Mouse (Mus musculus) intestine, embryonic 15.5 days (tissue): ENCODE measurements around the gene Gars. TPM values are rescaled to one million over a fixed set of nuclear protein-coding genes. Genes with fewer than 3 reads are reported as not detected.

ENCODE experiments used
- ATAC-seq: fragments of 200-750 bp; cut with Nextera tagmentation; 2 replicates; pipeline ENCODE4 v1.8.0; 2017; ENCODE audit warnings: moderate TSS enrichment, moderate library complexity
- H3K27ac ChIP-seq: fragments of 300-500 bp; sonication (generic); 2 replicates; pipeline ENCODE4 v1.5.1; 2015; ENCODE audit warnings: mild to moderate bottlenecking, inconsistent platforms
- H3K27me3 ChIP-seq: fragments of 300-500 bp; sonication (generic); replicated peaks from 2 replicates; pipeline ENCODE4 v1.6.1; 2015; ENCODE audit warnings: inconsistent platforms
- H3K36me3 ChIP-seq: fragments of 300-500 bp; sonication (generic); 2 replicates; pipeline ENCODE4 v1.6.1; 2015; ENCODE audit warnings: inconsistent platforms
- H3K4me1 ChIP-seq: fragments of 300-500 bp; sonication (generic); replicated peaks from 2 replicates; pipeline ENCODE4 v1.6.1; 2015; ENCODE audit warnings: inconsistent platforms
- H3K4me2 ChIP-seq: fragments of 300-500 bp; sonication (generic); replicated peaks from 2 replicates; pipeline ENCODE4 v1.6.1; 2015; ENCODE audit warnings: mild to moderate bottlenecking, inconsistent platforms
- H3K4me3 ChIP-seq: fragments of 300-500 bp; sonication (generic); replicated peaks from 2 replicates; pipeline ENCODE4 v1.5.1; 2015; ENCODE audit warnings: inconsistent platforms
- H3K9ac ChIP-seq: fragments of 300-500 bp; sonication (generic); 2 replicates; pipeline ENCODE4 v1.6.1; 2015; ENCODE audit warnings: inconsistent platforms
- H3K9me3 ChIP-seq: fragments of 300-500 bp; sonication (generic); 2 replicates; pipeline ENCODE4 v1.6.1; 2016; ENCODE audit warnings: inconsistent platforms
- WGBS: fragments of 180-500 bp; shearing (Covaris S2); methylation state at CpG from one replicate; pipeline ENCODE4 v1.1.7; 2015; 5-methylcytosine and 5-hydroxymethylcytosine counted together
- polyA plus RNA-seq: library from polyadenylated mRNA; unstranded; fragments of >200 nt; fragmentation: Nextera tagmentation; extraction: Ambion mirVana; gene quantifications from 2 replicates; pipeline ENCODE4 v1.2.1, GENCODE M21; 2015

Gene Gars
- 170 and 172 TPM in 2 replicates for polyA plus RNA-seq

- Histone ChIP-seq H3K4me2 (peak within 1 kb of the TSS; percentile 73), H3K9me3 (no peaks in the 10 kb centered on the region), H3K36me3 (no peaks in the 10 kb centered on the region), H3K9ac (peak within 1 kb of the TSS; percentile 95), H3K4me1 (0 out of 2 replicates have a peak, but pooled peaks cover 7% of the 10 kb centered on the region), H3K27ac (peak within 1 kb of the TSS; percentile 95), H3K4me3 (peak within 1 kb of the TSS; percentile 96), H3K27me3 (no peaks in the 10 kb centered on the region)
- peak; percentile 98 for ATAC-seq
- under 1% methylated on average over 79 of the region's 87 CpGs for WGBS
Observed at GRCm38 (mm10) chr6:55037799-55038670, at the start of gene Gars. TSS of gene Gars (plus strand) at chr6:55038007.

DNA sequence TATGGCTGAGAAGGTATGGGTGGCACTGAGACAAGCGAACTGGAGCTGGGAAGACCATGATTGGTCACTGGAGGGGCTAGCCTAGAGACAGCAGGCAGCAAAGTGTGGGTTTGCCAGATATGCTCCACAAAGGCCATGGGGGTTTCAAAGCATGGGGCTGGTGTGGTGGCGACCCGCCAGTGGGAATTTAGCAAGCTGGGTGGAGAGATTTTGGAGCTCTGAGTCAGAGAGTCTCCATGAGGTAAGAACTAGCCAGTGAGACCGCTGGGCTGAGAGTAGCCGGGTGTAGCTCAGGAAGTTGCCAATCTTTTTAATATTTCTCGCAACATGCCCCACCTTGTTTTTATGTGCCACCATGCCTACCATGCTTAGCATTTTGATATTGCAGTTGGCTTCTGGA is 49.7 kb upstream of the Gars start:
- WGBS = 91% methylated on average over 6 of the region's 6 CpGs
- no peak overlapping the region for H3K27ac ChIP-seq
- no peak overlapping the region for H3K4me2 ChIP-seq
- no peak overlapping the region for H3K4me3 ChIP-seq
- no peak overlapping the region for H3K9ac ChIP-seq
- no peaks in the 10 kb centered on the region for H3K27me3 ChIP-seq
- H3K36me3 ChIP-seq = no peaks in the 10 kb centered on the region
- ATAC-seq = no peak
- H3K9me3 ChIP-seq = no peaks in the 10 kb centered on the region
- 0 out of 2 replicates have a peak, but pooled peaks cover 3% of the 10 kb centered on the region for H3K4me1 ChIP-seq

DNA sequence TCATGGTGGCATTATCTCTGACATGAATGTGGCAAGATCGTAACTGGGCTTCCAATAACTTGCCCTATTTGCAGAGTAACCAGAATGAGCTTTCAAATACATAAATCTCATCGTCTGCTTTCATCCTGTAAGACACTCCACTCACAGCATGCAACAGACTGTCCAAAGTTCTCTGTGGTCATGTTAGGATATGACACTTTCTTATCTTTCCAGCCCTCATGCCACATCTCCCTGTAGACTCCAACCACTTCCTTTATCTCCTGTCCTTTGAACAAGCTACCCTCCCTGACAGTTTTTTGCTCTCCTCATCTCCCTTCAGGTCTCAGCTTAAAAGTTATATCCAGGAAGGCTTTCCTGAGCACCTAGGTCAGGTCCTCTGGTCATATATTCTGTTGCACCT is 46.6 kb upstream of the Gars start:
- no peaks in the 10 kb centered on the region for H3K36me3 ChIP-seq
- 63% methylated on average over 2 of the region's 2 CpGs for WGBS
- H3K9me3 ChIP-seq = no peaks in the 10 kb centered on the region
- no peaks in the 10 kb centered on the region for H3K27me3 ChIP-seq
- H3K9ac ChIP-seq = no peak overlapping the region
- H3K4me3 ChIP-seq = no peak overlapping the region
- 0 out of 2 replicates have a peak, but pooled peaks cover 3% of the 10 kb centered on the region for H3K4me1 ChIP-seq
- ATAC-seq = no peak
- H3K4me2 ChIP-seq = no peak overlapping the region
- no peak overlapping the region for H3K27ac ChIP-seq

DNA sequence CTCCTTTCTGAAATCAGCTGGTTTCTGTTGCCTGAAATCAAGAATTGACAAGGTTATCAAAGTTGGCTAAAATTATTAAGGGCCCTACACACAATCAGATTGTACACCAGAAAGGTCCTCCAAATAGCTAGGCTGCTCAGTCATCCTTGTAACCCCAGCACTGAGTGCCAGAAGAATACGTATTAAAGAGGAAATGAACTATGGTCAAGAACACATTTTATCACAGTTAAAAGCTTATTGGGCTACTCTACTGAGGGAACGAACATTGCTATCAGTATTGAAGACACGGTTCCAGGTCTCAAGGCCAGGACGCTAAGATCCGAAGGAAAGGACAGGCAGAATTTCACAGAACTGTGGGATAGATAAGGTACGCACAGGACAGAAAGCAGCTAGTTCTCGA is 45.7 kb upstream of the Gars start:
- ATAC-seq = no peak
- Histone ChIP-seq H3K27ac (peak overlapping the region; percentile 42; the same call in 1 of the 2 replicates), H3K27me3 (no peaks in the 10 kb centered on the region), H3K4me2 (peak overlapping the region; percentile 93), H3K9me3 (no peaks in the 10 kb centered on the region), H3K36me3 (no peaks in the 10 kb centered on the region), H3K4me3 (peak overlapping the region; percentile 56), H3K4me1 (0 out of 2 replicates have a peak, but pooled peaks cover 3% of the 10 kb centered on the region), H3K9ac (peak overlapping the region; percentile 52)
- WGBS = 5% methylated on average over 7 of the region's 7 CpGs

GRCm38 (mm10) chr6:54992734-54993260 is 45.0 kb upstream of the Gars start, which contains the start of gene Ggct:
TSS of gene Ggct (minus strand) at chr6:54992950.
- peak; percentile 100 for ATAC-seq
- Histone ChIP-seq H3K4me1 (0 out of 2 replicates have a peak, but pooled peaks cover 3% of the 10 kb centered on the region), H3K4me3 (peak within 1 kb of the TSS; percentile 56), H3K9ac (peak within 1 kb of the TSS; percentile 52), H3K4me2 (peak within 1 kb of the TSS; percentile 93), H3K27me3 (no peaks in the 10 kb centered on the region), H3K9me3 (no peaks in the 10 kb centered on the region), H3K36me3 (no peaks in the 10 kb centered on the region), H3K27ac (peak within 1 kb of the TSS; percentile 42; the same call in 1 of the 2 replicates)
- WGBS = under 1% methylated on average over 41 of the region's 41 CpGs

DNA sequence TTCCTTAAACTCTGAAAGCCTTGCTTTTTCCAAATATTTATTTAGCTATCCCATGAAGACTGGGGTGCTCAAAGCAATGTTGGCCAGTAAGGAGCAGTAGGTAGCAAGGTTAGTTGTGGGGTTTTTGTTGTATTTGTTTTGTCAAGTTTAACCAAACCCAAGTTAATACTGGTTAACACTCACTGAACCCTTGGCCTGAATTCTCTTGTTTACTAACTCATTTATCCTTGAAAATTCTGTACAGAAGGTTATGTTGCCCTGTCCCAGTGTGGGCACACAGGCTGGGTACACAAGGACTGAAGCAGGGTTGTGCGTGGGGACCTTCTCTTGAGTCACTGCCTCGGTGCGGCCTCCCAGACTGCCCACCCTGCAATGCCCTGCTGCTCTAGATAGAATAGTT is 41.4 kb upstream of the Gars start:
- Histone ChIP-seq H3K27ac (no peak overlapping the region), H3K4me2 (no peak overlapping the region), H3K36me3 (no peaks in the 10 kb centered on the region), H3K4me3 (no peak overlapping the region), H3K4me1 (0 out of 2 replicates have a peak, but pooled peaks cover 3% of the 10 kb centered on the region), H3K9me3 (no peaks in the 10 kb centered on the region), H3K9ac (no peak overlapping the region), H3K27me3 (no peaks in the 10 kb centered on the region)
- no peak for ATAC-seq
- WGBS = 83% methylated on average over 3 of the region's 3 CpGs

DNA sequence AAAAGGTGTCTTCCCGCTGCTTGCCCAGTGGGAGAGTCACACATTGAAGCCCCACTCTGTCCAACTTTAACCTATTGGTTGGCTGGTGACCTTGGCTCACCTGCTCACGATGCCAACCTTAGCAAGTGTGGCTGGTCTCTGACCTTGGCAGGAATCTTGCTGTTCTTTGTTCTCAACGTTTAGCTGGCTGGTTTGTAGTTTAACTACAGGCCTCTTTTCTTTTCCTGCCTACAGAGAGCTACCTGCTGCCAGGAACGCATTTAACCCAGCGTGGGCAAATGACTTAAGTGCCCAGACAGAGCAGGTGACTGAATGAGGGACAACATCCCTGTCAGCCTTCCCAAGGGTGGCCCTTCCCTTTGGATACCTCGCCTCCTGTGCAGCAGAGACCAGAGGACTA is 40.1 kb upstream of the Gars start:
- no peaks in the 10 kb centered on the region for H3K36me3 ChIP-seq
- H3K27me3 ChIP-seq = no peaks in the 10 kb centered on the region
- no peaks in the 10 kb centered on the region for H3K4me1 ChIP-seq
- no peak overlapping the region for H3K4me3 ChIP-seq
- H3K9ac ChIP-seq = no peak overlapping the region
- 79% methylated on average over 6 of the region's 6 CpGs for WGBS
- H3K27ac ChIP-seq = no peak overlapping the region
- H3K9me3 ChIP-seq = no peaks in the 10 kb centered on the region
- no peak for ATAC-seq
- no peak overlapping the region for H3K4me2 ChIP-seq

- Histone ChIP-seq H3K4me2 (no peak overlapping the region), H3K27ac (no peak overlapping the region), H3K9ac (no peak overlapping the region), H3K4me1 (no peaks in the 10 kb centered on the region), H3K27me3 (no peaks in the 10 kb centered on the region), H3K9me3 (no peaks in the 10 kb centered on the region), H3K36me3 (no peaks in the 10 kb centered on the region), H3K4me3 (no peak overlapping the region)
- WGBS = 64% methylated on average over 4 of the region's 4 CpGs
- no peak for ATAC-seq
Observed at GRCm38 (mm10) chr6:55001320-55001719, 36.5 kb upstream of the Gars start.

DNA sequence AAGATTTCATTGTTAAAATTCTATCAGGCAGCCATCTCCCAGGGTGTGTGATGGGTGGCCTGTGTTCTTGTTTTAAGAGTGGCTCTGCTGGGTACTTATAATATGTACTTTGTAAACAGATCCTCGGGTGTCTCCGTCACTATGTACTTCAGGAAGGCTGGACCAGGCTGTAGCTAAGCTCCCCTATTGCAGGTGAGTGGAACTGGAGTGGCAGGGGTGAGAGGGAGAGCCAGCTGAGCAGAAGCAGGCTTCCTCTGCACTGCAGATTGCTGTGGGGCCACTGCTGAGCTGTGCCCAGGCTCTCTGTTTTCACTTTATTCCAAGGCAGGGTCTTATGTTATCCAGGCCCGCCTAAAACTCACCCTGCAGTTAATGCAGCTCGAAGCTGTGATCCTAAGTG is 35.4 kb upstream of the Gars start:
- no peak for ATAC-seq
- Histone ChIP-seq H3K27ac (no peak overlapping the region), H3K4me2 (no peak overlapping the region), H3K36me3 (no peaks in the 10 kb centered on the region), H3K4me3 (no peak overlapping the region), H3K4me1 (no peaks in the 10 kb centered on the region), H3K9ac (no peak overlapping the region), H3K27me3 (no peaks in the 10 kb centered on the region), H3K9me3 (no peaks in the 10 kb centered on the region)
- WGBS = 58% methylated on average over 4 of the region's 4 CpGs

DNA sequence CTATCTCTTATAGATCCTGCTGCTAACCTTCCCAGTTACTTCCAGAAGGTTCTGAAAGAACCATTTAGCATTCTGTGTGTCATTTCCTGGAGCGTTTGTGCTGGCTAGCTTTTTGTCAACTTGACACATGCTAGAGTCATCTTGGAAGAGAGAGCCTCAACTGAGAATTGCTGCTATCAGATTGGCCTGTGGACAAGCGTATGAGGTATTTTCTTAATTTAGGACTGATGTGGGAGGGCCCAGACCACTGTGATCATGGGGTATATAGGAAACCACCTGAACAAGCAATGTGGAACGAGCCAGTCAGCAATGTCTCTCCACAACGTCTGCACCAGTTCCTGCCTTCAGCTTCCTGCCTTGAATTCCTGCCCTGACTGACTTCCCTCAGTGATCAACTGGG is 34.2 kb upstream of the Gars start:
- no peak overlapping the region for H3K9ac ChIP-seq
- H3K27me3 ChIP-seq = no peaks in the 10 kb centered on the region
- H3K4me1 ChIP-seq = no peaks in the 10 kb centered on the region
- no peak for ATAC-seq
- no peak overlapping the region for H3K4me3 ChIP-seq
- H3K4me2 ChIP-seq = no peak overlapping the region
- no peaks in the 10 kb centered on the region for H3K36me3 ChIP-seq
- WGBS = 65% methylated on average over 4 of the region's 4 CpGs
- no peaks in the 10 kb centered on the region for H3K9me3 ChIP-seq
- no peak overlapping the region for H3K27ac ChIP-seq

- Histone ChIP-seq H3K36me3 (no peaks in the 10 kb centered on the region), H3K4me2 (no peak overlapping the region), H3K4me3 (no peak overlapping the region), H3K9ac (no peak overlapping the region), H3K4me1 (no peaks in the 10 kb centered on the region; the same call in 1 of the 2 replicates), H3K27ac (no peak overlapping the region), H3K9me3 (no peaks in the 10 kb centered on the region), H3K27me3 (no peaks in the 10 kb centered on the region)
- no peak for ATAC-seq
- WGBS = 87% methylated on average over 8 of the region's 8 CpGs
Observed at GRCm38 (mm10) chr6:55008401-55008800, 29.4 kb upstream of the Gars start.

- no peak overlapping the region for H3K9ac ChIP-seq
- ATAC-seq = peak; percentile 71; the same call in 1 of the 2 replicates
- H3K27ac ChIP-seq = no peak overlapping the region
- H3K4me2 ChIP-seq = 0 out of 2 replicates have a peak overlapping the region, but pooled peaks have one; percentile 22
- 35% methylated on average over 16 of the region's 16 CpGs for WGBS
- no peak overlapping the region for H3K4me3 ChIP-seq
- H3K9me3 ChIP-seq = no peaks in the 10 kb centered on the region
- H3K36me3 ChIP-seq = no peaks in the 10 kb centered on the region
- H3K27me3 ChIP-seq = no peaks in the 10 kb centered on the region
- H3K4me1 ChIP-seq = no peaks in the 10 kb centered on the region; the same call in 1 of the 2 replicates
Observed at GRCm38 (mm10) chr6:55009391-55010230, 28.2 kb upstream of the Gars start.
